Mouse (Mus musculus) stomach, postnatal 0 days (tissue): ENCODE measurements around the gene Hcrtr1. TPM values are rescaled to one million over a fixed set of nuclear protein-coding genes. Genes with fewer than 3 reads are reported as not detected.
A peak's percentile ranks its signal among the peaks of the same experiment; 100 is the strongest.

Experiments used
- ATAC-seq: fragments of 200-750 bp; cut with Nextera tagmentation; 2 replicates; pipeline ENCODE4 v1.8.0; 2017; ENCODE audit not compliant: low FRiP score, low TSS enrichment
- DNase-seq: peaks from one replicate; pipeline ENCODE4 v3.0.0-alpha.2; 2016; ENCODE audit warnings: low spot score
- H3K27ac ChIP-seq: fragments of 300-500 bp; sonication (generic); replicated peaks from 2 replicates; pipeline ENCODE4 v1.5.1; 2014; ENCODE audit warnings: mild to moderate bottlenecking, control low read depth
- H3K27me3 ChIP-seq: fragments of 300-500 bp; sonication (generic); 2 replicates; pipeline ENCODE4 v1.6.1; 2014; ENCODE audit warnings: low read length; ENCODE audit not compliant: control insufficient read depth, insufficient read depth
- H3K36me3 ChIP-seq: fragments of 300-500 bp; sonication (generic); 2 replicates; pipeline ENCODE4 v1.6.1; 2014; ENCODE audit warnings: low read length, mixed read lengths; ENCODE audit not compliant: control insufficient read depth, insufficient read depth
- H3K4me1 ChIP-seq: fragments of 300-500 bp; sonication (generic); replicated peaks from 2 replicates; pipeline ENCODE4 v1.6.1; 2014; ENCODE audit warnings: antibody characterized with exemption; ENCODE audit not compliant: control insufficient read depth, insufficient read depth
- H3K4me2 ChIP-seq: fragments of 300-500 bp; sonication (generic); replicated peaks from 2 replicates; pipeline ENCODE4 v1.6.1; 2014; ENCODE audit warnings: low read depth, mild to moderate bottlenecking, control low read depth, moderate library complexity
- H3K4me3 ChIP-seq: fragments of 300-500 bp; sonication (generic); 2 replicates; pipeline ENCODE4 v1.5.1; 2014; ENCODE audit warnings: low read depth, low read length, control low read depth
- H3K9ac ChIP-seq: fragments of 300-500 bp; sonication (generic); 2 replicates; pipeline ENCODE4 v1.6.1; 2014; ENCODE audit warnings: mild to moderate bottlenecking, low read length, control low read depth, mixed read lengths
- H3K9me3 ChIP-seq: fragments of 300-500 bp; sonication (generic); 2 replicates; pipeline ENCODE4 v1.6.1; 2016; ENCODE audit warnings: low read length; ENCODE audit not compliant: control insufficient read depth
- CTCF ChIP-seq: IDR thresholded peaks from 2 replicates; pipeline ENCODE4 v1.5.1; 2016; ENCODE audit warnings: antibody characterized with exemption, low read depth, mild to moderate bottlenecking, moderate library complexity
- EP300 ChIP-seq: optimal IDR thresholded peaks from 2 replicates; pipeline ENCODE3; 2016; ENCODE audit warnings: antibody characterized with exemption
- WGBS: fragments of 180-500 bp; shearing (Covaris S2); extraction: QIAGEN DNeasy Blood & Tissue Kit; methylation state at CpG from one replicate; pipeline ENCODE4 v1.1.7; 2014; 5-methylcytosine and 5-hydroxymethylcytosine counted together
- polyA plus RNA-seq: library from polyadenylated mRNA; unstranded; fragments of >200 nt; fragmentation: Nextera tagmentation; extraction: Ambion mirVana; gene quantifications from 2 replicates; pipeline ENCODE4 v1.2.1, GENCODE M21; 2015

Hcrtr1 gene
- polyA plus RNA-seq, 1 experiment from 2014 or later, result 0.39 TPM

GRCm38 (mm10) chr4:130084331-130084945 lies 54.7 kb downstream of the Hcrtr1 start:
- Histone ChIP-seq H3K9ac (no peak overlapping the region), H3K36me3 (peaks cover 2% of the 10 kb centered on the region; the same call in 1 of the 2 replicates), H3K27ac (no peak overlapping the region), H3K4me3 (no peak overlapping the region), H3K4me1 (no peaks in the 10 kb centered on the region), H3K9me3 (no peaks in the 10 kb centered on the region), H3K27me3 (no peaks in the 10 kb centered on the region), H3K4me2 (no peak overlapping the region)
- 38% methylated on average over 7 of the region's 7 CpGs for WGBS
- peak; percentile 31 for DNase-seq
- TF ChIP-seq CTCF, result no peak
- no peak for TF ChIP-seq EP300
- ATAC-seq, result peak; percentile 27; the same call in 1 of the 2 replicates

GRCm38 (mm10) chr4:130082211-130082610 lies 56.9 kb downstream of the Hcrtr1 start:
- ATAC-seq (no peak), DNase-seq (no peak)
- no peak overlapping the region for H3K4me2 ChIP-seq
- WGBS, result 41% methylated on average over 9 of the region's 9 CpGs
- H3K4me1 ChIP-seq, result no peaks in the 10 kb centered on the region
- H3K9me3 ChIP-seq, result no peaks in the 10 kb centered on the region
- H3K4me3 ChIP-seq, result no peak overlapping the region
- TF ChIP-seq CTCF (no peak), EP300 (no peak)
- no peaks in the 10 kb centered on the region for H3K36me3 ChIP-seq
- no peak overlapping the region for H3K9ac ChIP-seq
- no peaks in the 10 kb centered on the region for H3K27me3 ChIP-seq
- no peak overlapping the region for H3K27ac ChIP-seq

GRCm38 (mm10) chr4:130081345-130082190 lies 57.6 kb downstream of the Hcrtr1 start:
- 69% methylated on average over 19 of the region's 19 CpGs for WGBS
- Histone ChIP-seq H3K9ac (no peak overlapping the region), H3K4me1 (no peaks in the 10 kb centered on the region), H3K4me2 (no peak overlapping the region), H3K27ac (no peak overlapping the region), H3K9me3 (no peaks in the 10 kb centered on the region), H3K36me3 (no peaks in the 10 kb centered on the region), H3K4me3 (no peak overlapping the region), H3K27me3 (no peaks in the 10 kb centered on the region)
- ATAC-seq (peak; percentile 19; the same call in 1 of the 2 replicates), DNase-seq (peak; percentile 30)
- no peak for TF ChIP-seq EP300
- no peak for TF ChIP-seq CTCF

Other genes starting within 250 kb of the Hcrtr1 start
- not detected in 2 replicates for gene Spocd1, start 210.1 kb downstream of the Hcrtr1 start, polyA plus RNA-seq
- gene Adgrb2, start 154.5 kb downstream of the Hcrtr1 start, polyA plus RNA-seq, result 0.49 and 0.83 TPM in 2 replicates
- gene Col16a1, start 91.5 kb downstream of the Hcrtr1 start, polyA plus RNA-seq, result 47.7 and 51.6 TPM in 2 replicates
- 63.7 and 64.7 TPM in 2 replicates for gene Pef1, start 36.8 kb downstream of the Hcrtr1 start, polyA plus RNA-seq
- gene Tinagl1, start 35.8 kb upstream of the Hcrtr1 start, polyA plus RNA-seq, result 123 and 131 TPM in 2 replicates
- not detected in 2 replicates for gene Gm853, start 83.0 kb upstream of the Hcrtr1 start, polyA plus RNA-seq
- gene Serinc2, start 139.8 kb upstream of the Hcrtr1 start, polyA plus RNA-seq, result 137 and 142 TPM in 2 replicates
- 74.2 and 83.8 TPM in 2 replicates for gene Fabp3, start 169.2 kb upstream of the Hcrtr1 start, polyA plus RNA-seq
- gene Gm10570, start 169.3 kb upstream of the Hcrtr1 start, polyA plus RNA-seq, result not detected in 2 replicates
- gene Zcchc17, start 220.6 kb upstream of the Hcrtr1 start, polyA plus RNA-seq, result 44.8 and 50.4 TPM in 2 replicates
- 61.6 and 62.9 TPM in 2 replicates for gene Snrnp40, start 220.8 kb upstream of the Hcrtr1 start, polyA plus RNA-seq